Mouse (Mus musculus) megakaryocyte-erythroid progenitor cell, adult 5 weeks (primary cell): ENCODE data around the gene Atp11b. TPM values are rescaled to one million over a fixed set of nuclear protein-coding genes. Genes with fewer than 3 reads are reported as not detected.

Experiments
- polyA plus RNA-seq: library from polyadenylated mRNA; stranded (reverse); fragments of >175 nt; gene quantifications from 2 replicates; pipeline ENCODE4 v1.2.3, GENCODE M21; 2012

The Atp11b gene
- 57.7 and 58.5 TPM in 2 replicates for polyA plus RNA-seq

GRCm38 (mm10) chr3:35753825-35754767, at the start of gene Atp11b:
TSS of gene Atp11b (plus strand) at chr3:35754106.

Other genes with a start within 250 kb of the Atp11b start
- 6.9 and 12.5 TPM in 2 replicates for gene Dcun1d1, start 183.3 kb downstream of the Atp11b start, polyA plus RNA-seq
- 2.5 and 2.8 TPM in 2 replicates for gene Mccc1, start 246.6 kb downstream of the Atp11b start, polyA plus RNA-seq